Mouse (Mus musculus) cerebellum, adult 2 months (tissue): Measurements from ENCODE around the gene Whrn.

Experiments used
- CTCF ChIP-seq: fragments of 200-500 bp; IDR thresholded peaks from 2 replicates; pipeline ENCODE4 v1.5.1; 2011; ENCODE audit warnings: low read depth, mild to moderate bottlenecking, control low read depth, low read length, moderate library complexity, borderline replicate concordance; ENCODE audit not compliant: insufficient read depth
- POLR2A ChIP-seq: fragments of 200-500 bp; IDR thresholded peaks from 2 replicates; pipeline ENCODE4 v1.6.1; 2011; ENCODE audit warnings: low read length, control low read depth, borderline replicate concordance; ENCODE audit not compliant: insufficient read depth

DNA sequence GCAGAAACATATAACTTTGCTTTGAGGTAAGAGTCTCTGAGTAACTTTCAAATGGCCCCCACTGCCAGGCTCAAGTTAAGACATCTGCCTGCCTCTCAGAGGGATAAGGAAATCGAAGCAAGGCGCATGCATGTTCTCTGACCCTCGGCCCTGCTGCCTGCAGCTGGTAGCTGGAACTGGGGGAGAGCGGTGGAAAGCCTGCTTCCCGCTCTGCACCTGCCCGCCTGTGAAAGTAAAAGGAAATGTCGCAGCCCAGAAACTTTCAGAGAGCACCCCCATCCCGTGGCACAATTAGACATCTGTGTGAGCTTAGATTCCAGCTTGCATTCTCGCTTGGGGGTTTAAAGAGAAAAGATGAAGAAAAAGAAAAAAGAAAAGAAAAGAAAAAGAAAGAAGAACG lies 6.1 kb downstream of the Whrn start:
- TF ChIP-seq CTCF (no peak), POLR2A (no peak)
